Mouse (Mus musculus) stomach, postnatal 0 days (tissue): ENCODE results near the gene Tenm2. TPM values are rescaled to one million over a fixed set of nuclear protein-coding genes. Genes with fewer than 3 reads are reported as not detected.
A peak's percentile ranks its signal among the peaks of the same experiment; 100 is the strongest.

ENCODE experiments used
- ATAC-seq: fragments of 200-750 bp; cut with Nextera tagmentation; 2 replicates; pipeline ENCODE4 v1.8.0; 2017; ENCODE audit not compliant: low FRiP score, low TSS enrichment
- DNase-seq: peaks from one replicate; pipeline ENCODE4 v3.0.0-alpha.2; 2016; ENCODE audit warnings: low spot score
- H3K27ac ChIP-seq: fragments of 300-500 bp; sonication (generic); replicated peaks from 2 replicates; pipeline ENCODE4 v1.5.1; 2014; ENCODE audit warnings: mild to moderate bottlenecking, control low read depth
- H3K27me3 ChIP-seq: fragments of 300-500 bp; sonication (generic); 2 replicates; pipeline ENCODE4 v1.6.1; 2014; ENCODE audit warnings: low read length; ENCODE audit not compliant: control insufficient read depth, insufficient read depth
- H3K36me3 ChIP-seq: fragments of 300-500 bp; sonication (generic); 2 replicates; pipeline ENCODE4 v1.6.1; 2014; ENCODE audit warnings: low read length, mixed read lengths; ENCODE audit not compliant: control insufficient read depth, insufficient read depth
- H3K4me1 ChIP-seq: fragments of 300-500 bp; sonication (generic); replicated peaks from 2 replicates; pipeline ENCODE4 v1.6.1; 2014; ENCODE audit warnings: antibody characterized with exemption; ENCODE audit not compliant: control insufficient read depth, insufficient read depth
- H3K4me2 ChIP-seq: fragments of 300-500 bp; sonication (generic); replicated peaks from 2 replicates; pipeline ENCODE4 v1.6.1; 2014; ENCODE audit warnings: low read depth, mild to moderate bottlenecking, control low read depth, moderate library complexity
- H3K4me3 ChIP-seq: fragments of 300-500 bp; sonication (generic); 2 replicates; pipeline ENCODE4 v1.5.1; 2014; ENCODE audit warnings: low read depth, low read length, control low read depth
- H3K9ac ChIP-seq: fragments of 300-500 bp; sonication (generic); 2 replicates; pipeline ENCODE4 v1.6.1; 2014; ENCODE audit warnings: mild to moderate bottlenecking, low read length, control low read depth, mixed read lengths
- H3K9me3 ChIP-seq: fragments of 300-500 bp; sonication (generic); 2 replicates; pipeline ENCODE4 v1.6.1; 2016; ENCODE audit warnings: low read length; ENCODE audit not compliant: control insufficient read depth
- CTCF ChIP-seq: IDR thresholded peaks from 2 replicates; pipeline ENCODE4 v1.5.1; 2016; ENCODE audit warnings: antibody characterized with exemption, low read depth, mild to moderate bottlenecking, moderate library complexity
- EP300 ChIP-seq: optimal IDR thresholded peaks from 2 replicates; pipeline ENCODE3; 2016; ENCODE audit warnings: antibody characterized with exemption
- WGBS: fragments of 180-500 bp; shearing (Covaris S2); extraction: QIAGEN DNeasy Blood & Tissue Kit; methylation state at CpG from one replicate; pipeline ENCODE4 v1.1.7; 2014; 5-methylcytosine and 5-hydroxymethylcytosine counted together
- polyA plus RNA-seq: library from polyadenylated mRNA; unstranded; fragments of >200 nt; fragmentation: Nextera tagmentation; extraction: Ambion mirVana; gene quantifications from 2 replicates; pipeline ENCODE4 v1.2.1, GENCODE M21; 2015

The Tenm2 gene
- polyA plus RNA-seq, 1 experiment from 2014 or later, result 3.6 TPM

- H3K36me3 ChIP-seq, result no peaks in the 10 kb centered on the region
- no peaks in the 10 kb centered on the region for H3K27me3 ChIP-seq
- peak; percentile 68 for DNase-seq
- H3K27ac ChIP-seq, result no peak overlapping the region
- no peak overlapping the region; the same call in 1 of the 2 replicates for H3K4me3 ChIP-seq
- TF ChIP-seq CTCF, result peak; percentile 73
- TF ChIP-seq EP300, result no peak
- H3K4me2 ChIP-seq, result peak overlapping the region; percentile 49
- H3K4me1 ChIP-seq, result no peaks in the 10 kb centered on the region
- no peak overlapping the region for H3K9ac ChIP-seq
- ATAC-seq, result peak; percentile 59
- no peaks in the 10 kb centered on the region for H3K9me3 ChIP-seq
- under 1% methylated on average over 19 of the region's 19 CpGs for WGBS
Measured at GRCm38 (mm10) chr11:35985841-35986393, 1249.8 kb downstream of the Tenm2 start.

GRCm38 (mm10) chr11:35982734-35983133 lies 1253.0 kb downstream of the Tenm2 start:
- Histone ChIP-seq H3K27me3 (no peaks in the 10 kb centered on the region), H3K9me3 (no peaks in the 10 kb centered on the region), H3K27ac (no peak overlapping the region), H3K4me2 (no peak overlapping the region), H3K9ac (no peak overlapping the region), H3K4me1 (no peaks in the 10 kb centered on the region), H3K4me3 (no peak overlapping the region), H3K36me3 (no peaks in the 10 kb centered on the region)
- TF ChIP-seq EP300 (no peak), CTCF (no peak)
- DNase-seq (no peak), ATAC-seq (no peak)
- 64% methylated on average over 3 of the region's 3 CpGs for WGBS

GRCm38 (mm10) chr11:35980411-35980917 lies 1255.3 kb downstream of the Tenm2 start, which contains the start of gene Wwc1:
Wwc1 (minus strand) TSS chr11:35980527.
- DNase-seq (peak; percentile 88), ATAC-seq (peak; percentile 79)
- TF ChIP-seq CTCF, result peak; percentile 50
- TF ChIP-seq EP300, result no peak
- Histone ChIP-seq H3K36me3 (no peaks in the 10 kb centered on the region), H3K9ac (peak within 1 kb of the TSS; percentile 75), H3K27ac (peak within 1 kb of the TSS; percentile 78), H3K4me2 (peak within 1 kb of the TSS; percentile 88), H3K4me1 (no peaks in the 10 kb centered on the region), H3K9me3 (no peaks in the 10 kb centered on the region), H3K4me3 (peak within 1 kb of the TSS; percentile 63), H3K27me3 (no peaks in the 10 kb centered on the region)
- WGBS, result under 1% methylated on average over 32 of the region's 47 CpGs

GRCm38 (mm10) chr11:35979733-35980410 lies 1255.9 kb downstream of the Tenm2 start:
- H3K27ac ChIP-seq, result peak overlapping the region; percentile 78
- peak overlapping the region; percentile 75 for H3K9ac ChIP-seq
- no peaks in the 10 kb centered on the region for H3K36me3 ChIP-seq
- peak overlapping the region; percentile 63 for H3K4me3 ChIP-seq
- WGBS, result 1% methylated on average over 30 of the region's 66 CpGs
- H3K4me2 ChIP-seq, result peak overlapping the region; percentile 88
- H3K4me1 ChIP-seq, result no peaks in the 10 kb centered on the region
- ATAC-seq, result peak; percentile 38
- peak; percentile 59 for DNase-seq
- no peaks in the 10 kb centered on the region for H3K27me3 ChIP-seq
- TF ChIP-seq EP300, result no peak
- TF ChIP-seq CTCF, result no peak
- H3K9me3 ChIP-seq, result no peaks in the 10 kb centered on the region

DNA sequence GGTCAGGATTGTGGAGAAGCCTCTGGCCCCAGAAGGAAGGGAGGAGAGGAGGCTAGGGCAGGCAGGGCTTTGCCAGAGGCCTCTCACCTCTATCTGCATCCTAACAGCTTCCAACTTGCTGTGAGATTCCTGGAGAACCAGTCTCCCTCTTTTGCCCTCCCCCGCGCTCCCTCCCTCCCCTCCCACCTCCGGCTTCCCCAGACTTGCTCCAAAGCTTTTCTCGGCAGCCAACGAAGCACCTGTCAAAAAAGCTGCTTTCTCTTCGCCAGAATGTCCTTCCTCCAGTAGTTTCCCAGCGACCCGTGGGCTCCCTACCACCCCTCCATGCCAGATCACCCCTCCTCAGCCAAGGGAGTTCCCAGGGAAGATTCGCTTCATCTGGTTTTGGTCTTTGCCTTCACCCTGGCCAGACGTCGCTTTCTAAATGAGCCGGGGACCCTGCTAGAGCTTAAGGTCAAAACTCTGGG lies 1256.5 kb downstream of the Tenm2 start:
- no peak for TF ChIP-seq EP300
- ATAC-seq (no peak), DNase-seq (peak; percentile 73)
- Histone ChIP-seq H3K36me3 (no peaks in the 10 kb centered on the region), H3K9me3 (no peaks in the 10 kb centered on the region), H3K4me2 (peak overlapping the region; percentile 88), H3K4me3 (peak overlapping the region; percentile 63), H3K9ac (peak overlapping the region; percentile 75), H3K4me1 (no peaks in the 10 kb centered on the region), H3K27ac (peak overlapping the region; percentile 78), H3K27me3 (no peaks in the 10 kb centered on the region)
- 2% methylated on average over 12 of the region's 12 CpGs for WGBS

GRCm38 (mm10) chr11:35977796-35978195 lies 1258.0 kb downstream of the Tenm2 start:
- no peaks in the 10 kb centered on the region for H3K4me1 ChIP-seq
- H3K9ac ChIP-seq, result no peak overlapping the region
- TF ChIP-seq CTCF, result no peak
- TF ChIP-seq EP300, result no peak
- ATAC-seq (no peak), DNase-seq (no peak)
- 83% methylated on average over 3 of the region's 3 CpGs for WGBS
- no peaks in the 10 kb centered on the region for H3K27me3 ChIP-seq
- no peaks in the 10 kb centered on the region for H3K36me3 ChIP-seq
- no peak overlapping the region for H3K27ac ChIP-seq
- H3K4me3 ChIP-seq, result no peak overlapping the region
- H3K4me2 ChIP-seq, result no peak overlapping the region
- no peaks in the 10 kb centered on the region for H3K9me3 ChIP-seq
